Mouse (Mus musculus) liver, embryonic 14.5 days (tissue): ENCODE data around the gene Tecpr1. TPM values are rescaled to one million over a fixed set of nuclear protein-coding genes. Genes with fewer than 3 reads are reported as not detected.

ENCODE experiments used
- ATAC-seq: fragments of 200-750 bp; cut with Nextera tagmentation; 2 replicates; pipeline ENCODE4 v1.8.0; 2017; ENCODE audit warnings: moderate number of reproducible peaks, mild to moderate bottlenecking, moderate library complexity; ENCODE audit not compliant: insufficient read depth
- DNase-seq, 3 experiments: peaks; one replicate each; pipeline ENCODE4 v3.0.0-alpha.2; 2012 to 2013; ENCODE audit warnings: low read depth in 3 of 3, low spot score in 3 of 3
- H3K27ac ChIP-seq: fragments of 300-500 bp; sonication (generic); 2 replicates; pipeline ENCODE4 v1.5.1; 2014; ENCODE audit warnings: moderate library complexity, mild to moderate bottlenecking, control low read depth, inconsistent platforms
- H3K27me3 ChIP-seq: fragments of 300-500 bp; sonication (generic); 2 replicates; pipeline ENCODE4 v1.6.1; 2014; ENCODE audit warnings: mild to moderate bottlenecking, low read length, moderate library complexity; ENCODE audit not compliant: control insufficient read depth, insufficient read depth
- H3K36me3 ChIP-seq: fragments of 300-500 bp; sonication (generic); replicated peaks from 2 replicates; pipeline ENCODE4 v1.6.1; 2014; ENCODE audit warnings: low read depth; ENCODE audit not compliant: control insufficient read depth, insufficient read depth
- H3K4me1 ChIP-seq, 2 experiments: fragments of 200-500 bp in 1 of 2; fragments of 300-500 bp in 1 of 2; sonication (generic) in 1 of 2; replicated peaks; 2 replicates each; pipeline ENCODE4 v1.6.1; 2012 to 2014; ENCODE audit warnings: antibody characterized with exemption in 1 of 2, inconsistent platforms in 1 of 2, low read length in 1 of 2; ENCODE audit not compliant: control insufficient read depth in 2 of 2, insufficient read depth in 2 of 2
- H3K4me2 ChIP-seq: fragments of 300-500 bp; sonication (generic); 2 replicates; pipeline ENCODE4 v1.6.1; 2014; ENCODE audit warnings: low read depth, mild to moderate bottlenecking, control low read depth, moderate library complexity
- H3K4me3 ChIP-seq, 2 experiments: fragments of 200-500 bp in 1 of 2; fragments of 300-500 bp in 1 of 2; sonication (generic) in 1 of 2; 2 replicates each; pipeline ENCODE4 v1.5.1; 2012 to 2014; ENCODE audit warnings: low read depth in 2 of 2, low read length in 2 of 2, mild to moderate bottlenecking in 2 of 2, control low read depth in 1 of 2, inconsistent platforms in 1 of 2, moderate library complexity in 1 of 2; ENCODE audit not compliant: insufficient read depth in 1 of 2
- H3K9ac ChIP-seq: fragments of 300-500 bp; sonication (generic); replicated peaks from 2 replicates; pipeline ENCODE4 v1.6.1; 2014; ENCODE audit warnings: mild to moderate bottlenecking, control low read depth, moderate library complexity
- H3K9me3 ChIP-seq: fragments of 300-500 bp; sonication (generic); 2 replicates; pipeline ENCODE4 v1.6.1; 2016; ENCODE audit warnings: low read length, mixed read lengths; ENCODE audit not compliant: control insufficient read depth
- CTCF ChIP-seq: IDR thresholded peaks from 2 replicates; pipeline ENCODE4 v1.5.1; 2016; ENCODE audit warnings: antibody characterized with exemption, low read depth, control low read depth
- EP300 ChIP-seq: IDR thresholded peaks from 2 replicates; pipeline ENCODE4 v1.6.1; 2016; ENCODE audit warnings: antibody characterized with exemption, low read depth
- WGBS: fragments of 180-500 bp; shearing (Covaris S2); extraction: QIAGEN DNeasy Blood & Tissue Kit; methylation state at CpG from one replicate; pipeline ENCODE4 v1.1.7; 2014; ENCODE audit not compliant: insufficient replicate concordance; 5-methylcytosine and 5-hydroxymethylcytosine counted together
- polyA plus RNA-seq, 2 experiments: library from polyadenylated mRNA; depleted of rRNA in 1 of 2; stranded (reverse) in 1 of 2; unstranded in 1 of 2; fragments of >200 nt; fragmentation: Nextera tagmentation in 1 of 2; extraction: Ambion mirVana in 1 of 2; gene quantifications; 2 replicates each; pipeline versions ENCODE4 v1.2.1 to v1.2.3; 2012 to 2014

Tecpr1 gene
- polyA plus RNA-seq, 2 experiments, result 1.3 to 2.6 TPM

GRCm38 (mm10) chr5:144173648-144174047 is 49.8 kb downstream of the Tecpr1 start:
- 87% methylated on average over 18 of the region's 18 CpGs for WGBS
- H3K4me1 ChIP-seq, result no peaks in the 10 kb centered on the region
- H3K27ac ChIP-seq, result no peak overlapping the region
- ATAC-seq, result no peak
- no peak overlapping the region for H3K9ac ChIP-seq
- H3K4me2 ChIP-seq, result no peak overlapping the region
- no peaks in the 10 kb centered on the region for H3K9me3 ChIP-seq
- TF ChIP-seq EP300 (no peak), CTCF (no peak)
- H3K4me3 ChIP-seq, result no peak overlapping the region
- H3K36me3 ChIP-seq, result peaks cover 19% of the 10 kb centered on the region
- no peaks in the 10 kb centered on the region for H3K27me3 ChIP-seq
- DNase-seq, result no peak

DNA sequence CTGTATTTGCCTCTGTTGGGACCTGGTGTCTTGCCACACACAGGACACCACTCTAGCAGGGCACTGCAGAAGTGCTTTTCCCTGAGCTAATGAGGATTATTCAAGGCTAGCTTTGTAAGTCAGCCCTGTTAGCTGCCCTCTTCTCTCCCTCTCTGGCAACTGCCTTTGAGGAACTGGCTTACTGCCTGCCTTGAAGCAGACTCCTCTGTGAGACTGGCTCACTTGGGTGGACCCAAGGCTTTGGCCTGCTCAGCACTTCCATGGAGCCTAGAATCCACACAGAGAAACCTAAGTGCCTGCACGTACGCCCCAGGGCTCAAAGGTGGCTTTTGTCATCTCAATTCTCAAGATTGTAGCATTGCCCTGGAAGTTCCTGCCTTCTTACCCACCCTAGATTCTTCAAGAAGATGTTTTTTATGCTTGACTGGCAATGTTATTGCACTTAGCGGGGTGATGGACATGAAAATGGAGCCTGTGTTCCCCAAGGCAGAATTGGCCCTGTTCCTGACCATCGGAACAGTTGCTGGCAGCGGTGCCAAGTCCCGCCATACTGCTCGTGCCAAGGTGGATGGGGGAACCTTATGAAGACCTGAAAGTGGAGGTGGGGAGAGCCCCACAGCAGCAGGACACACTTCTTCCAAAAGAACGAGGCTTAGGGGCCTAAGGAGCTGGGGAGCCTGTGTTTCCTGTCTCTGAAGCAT is 54.0 kb downstream of the Tecpr1 start:
- TF ChIP-seq EP300 (no peak), CTCF (no peak)
- no peak for DNase-seq
- 87% methylated on average over 8 of the region's 8 CpGs for WGBS
- ATAC-seq, result no peak
- Histone ChIP-seq H3K9ac (no peak overlapping the region), H3K27ac (no peak overlapping the region), H3K27me3 (no peaks in the 10 kb centered on the region), H3K9me3 (no peaks in the 10 kb centered on the region), H3K4me3 (no peak overlapping the region), H3K36me3 (peaks cover 16% of the 10 kb centered on the region), H3K4me2 (no peak overlapping the region), H3K4me1 (no peaks in the 10 kb centered on the region)

DNA sequence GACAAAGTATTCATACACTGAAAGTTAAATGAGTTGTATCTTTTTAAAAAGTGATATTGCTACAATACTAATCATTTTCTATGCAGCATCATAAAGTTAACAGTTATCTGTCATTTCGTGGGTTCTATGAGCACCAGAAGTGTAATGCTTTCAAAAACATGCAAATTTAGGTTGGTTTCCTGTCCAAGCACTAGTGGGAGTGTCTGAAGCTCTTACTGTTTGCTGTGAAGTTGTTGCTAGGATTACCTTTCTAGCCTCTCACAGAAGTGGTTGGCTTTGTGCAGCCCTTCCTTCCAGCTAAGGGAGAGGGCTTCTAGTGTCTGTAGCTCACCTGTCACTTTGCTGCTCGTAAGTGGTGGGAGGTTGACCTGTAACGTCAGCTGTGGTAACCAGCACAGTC is 57.7 kb downstream of the Tecpr1 start:
- TF ChIP-seq EP300 (no peak), CTCF (no peak)
- no peaks in the 10 kb centered on the region for H3K9me3 ChIP-seq
- no peak for ATAC-seq
- peaks cover 4% of the 10 kb centered on the region; the same call in 1 of the 2 replicates for H3K36me3 ChIP-seq
- H3K4me2 ChIP-seq, result no peak overlapping the region
- H3K9ac ChIP-seq, result no peak overlapping the region
- no peak overlapping the region for H3K4me3 ChIP-seq
- 55% methylated on average over 3 of the region's 3 CpGs for WGBS
- no peaks in the 10 kb centered on the region for H3K27me3 ChIP-seq
- H3K4me1 ChIP-seq, result peaks cover 0 to 5% of the 10 kb centered on the region in 2 experiments; a peak in 1 of 4 replicates
- no peak overlapping the region for H3K27ac ChIP-seq
- DNase-seq, result no peak

DNA sequence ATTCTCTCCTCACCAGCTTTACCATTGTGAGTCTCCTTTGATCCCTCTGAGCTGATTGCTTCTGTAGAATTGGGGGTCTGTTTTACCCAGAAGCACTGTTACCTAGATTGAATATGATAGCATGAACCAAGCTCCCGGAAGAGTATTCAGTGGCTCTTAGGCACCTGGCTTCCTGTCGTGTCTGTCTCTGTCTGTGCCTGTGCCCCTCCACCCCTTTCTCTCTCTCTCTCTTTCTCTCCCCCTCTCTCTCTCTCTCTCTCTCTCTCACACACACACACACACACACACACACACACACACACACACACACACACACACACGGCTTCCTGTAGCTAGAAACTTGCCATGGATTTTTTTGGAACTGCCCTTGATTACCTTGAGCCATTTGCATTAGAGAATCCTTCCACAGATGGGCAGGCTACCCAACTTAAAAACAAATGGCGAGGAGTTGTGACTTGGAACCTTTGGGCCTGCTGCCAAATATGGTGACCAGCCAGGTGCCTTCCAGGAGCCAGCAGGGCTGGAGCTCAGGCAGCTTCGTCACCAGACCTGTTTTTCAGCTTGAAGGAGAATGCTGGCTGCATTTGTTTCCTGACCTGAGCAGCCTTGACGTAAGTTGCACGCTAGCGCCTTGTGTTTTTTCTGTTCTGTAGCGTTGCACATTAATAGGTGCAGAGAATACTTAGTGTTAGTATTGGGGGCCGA is 60.5 kb downstream of the Tecpr1 start:
- Histone ChIP-seq H3K9me3 (no peaks in the 10 kb centered on the region), H3K27ac (no peak overlapping the region), H3K4me3 (no peak overlapping the region), H3K9ac (no peak overlapping the region), H3K36me3 (peaks cover 4% of the 10 kb centered on the region; the same call in 1 of the 2 replicates), H3K4me2 (no peak overlapping the region), H3K27me3 (no peaks in the 10 kb centered on the region), H3K4me1 (peaks cover 0 to 5% of the 10 kb centered on the region in 2 experiments; a peak in 1 of 4 replicates)
- 76% methylated on average over 10 of the region's 10 CpGs for WGBS
- ATAC-seq (no peak), DNase-seq (no peak)
- TF ChIP-seq EP300, result no peak
- no peak for TF ChIP-seq CTCF
